Mouse (Mus musculus) liver, embryonic 12.5 days (tissue): ENCODE measurements around the gene Ccm2l. TPM values are rescaled to one million over a fixed set of nuclear protein-coding genes. Genes with fewer than 3 reads are reported as not detected.

Source experiments
- ATAC-seq: fragments of 200-750 bp; cut with Nextera tagmentation; 2 replicates; pipeline ENCODE4 v1.8.0; 2017; ENCODE audit warnings: moderate number of reproducible peaks, mild to moderate bottlenecking, moderate library complexity
- H3K27ac ChIP-seq: fragments of 300-500 bp; sonication (generic); 2 replicates; pipeline ENCODE4 v1.5.1; 2016; ENCODE audit warnings: mild to moderate bottlenecking
- H3K27me3 ChIP-seq: fragments of 300-500 bp; sonication (generic); replicated peaks from 2 replicates; pipeline ENCODE4 v1.6.1; 2016; ENCODE audit warnings: mild to moderate bottlenecking, moderate library complexity
- H3K36me3 ChIP-seq: fragments of 300-500 bp; sonication (generic); 2 replicates; pipeline ENCODE4 v1.6.1; 2016; ENCODE audit warnings: mild to moderate bottlenecking, moderate library complexity
- H3K4me1 ChIP-seq: fragments of 300-500 bp; sonication (generic); 2 replicates; pipeline ENCODE4 v1.6.1; 2016
- H3K4me2 ChIP-seq: fragments of 300-500 bp; sonication (generic); 2 replicates; pipeline ENCODE4 v1.6.1; 2016; ENCODE audit warnings: mild to moderate bottlenecking, moderate library complexity
- H3K4me3 ChIP-seq: fragments of 300-500 bp; sonication (generic); 2 replicates; pipeline ENCODE4 v1.5.1; 2016; ENCODE audit warnings: mild to moderate bottlenecking, moderate library complexity
- H3K9ac ChIP-seq: fragments of 300-500 bp; sonication (generic); 2 replicates; pipeline ENCODE4 v1.6.1; 2016; ENCODE audit warnings: mild to moderate bottlenecking, moderate library complexity
- H3K9me3 ChIP-seq: fragments of 300-500 bp; sonication (generic); replicated peaks from 2 replicates; pipeline ENCODE4 v1.6.1; 2016; ENCODE audit warnings: mild to moderate bottlenecking, moderate library complexity
- WGBS: fragments of 180-500 bp; shearing (Covaris S2); methylation state at CpG from one replicate; pipeline ENCODE4 v1.1.7; 2016; ENCODE audit not compliant: insufficient replicate concordance; 5-methylcytosine and 5-hydroxymethylcytosine counted together
- polyA plus RNA-seq: library from polyadenylated mRNA; unstranded; fragments of >200 nt; fragmentation: Nextera tagmentation; extraction: Ambion mirVana; gene quantifications from 2 replicates; pipeline ENCODE4 v1.2.1, GENCODE M21; 2016

Gene Ccm2l
- polyA plus RNA-seq, 1 experiment from 2014 or later = 2.6 TPM

DNA sequence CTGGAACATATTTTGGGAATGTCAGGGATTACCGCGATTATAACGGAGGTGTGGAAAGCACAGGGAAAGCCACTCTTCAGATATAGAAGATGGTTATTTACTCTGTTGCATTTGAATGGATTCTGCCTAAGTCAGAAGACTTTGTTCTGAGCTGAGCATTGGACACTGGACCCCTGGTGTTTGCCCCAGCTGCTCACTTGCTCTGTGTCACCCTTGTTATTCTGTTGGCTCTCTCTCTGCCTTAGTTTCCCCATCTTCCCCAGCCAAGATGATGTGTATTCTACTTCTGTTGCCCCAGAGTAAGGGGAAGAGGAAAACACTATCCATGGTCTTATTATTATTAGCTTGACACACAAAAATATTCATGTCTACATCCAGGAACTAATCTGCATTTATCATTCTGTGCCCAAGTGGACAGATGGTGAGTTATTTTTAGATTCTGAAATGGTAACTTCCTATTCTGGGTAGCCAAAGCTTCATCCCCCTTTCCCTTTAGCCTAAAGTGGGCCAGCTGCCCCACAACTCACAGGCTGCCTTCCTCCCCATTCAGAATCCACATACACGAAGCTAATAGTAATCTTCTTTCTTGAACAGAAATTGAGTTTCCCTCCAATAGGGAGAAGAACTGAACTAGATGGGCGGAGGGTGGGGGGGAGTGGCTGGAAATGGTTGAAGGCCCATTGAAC is 32.1 kb upstream of the Ccm2l start:
- Histone ChIP-seq H3K36me3 (no peaks in the 10 kb centered on the region), H3K27ac (no peak overlapping the region), H3K4me3 (no peak overlapping the region), H3K9me3 (no peaks in the 10 kb centered on the region), H3K4me2 (no peak overlapping the region), H3K27me3 (peaks cover 92% of the 10 kb centered on the region), H3K9ac (no peak overlapping the region), H3K4me1 (peaks cover 8% of the 10 kb centered on the region)
- WGBS = 51% methylated on average over 5 of the region's 5 CpGs
- ATAC-seq = no peak

DNA sequence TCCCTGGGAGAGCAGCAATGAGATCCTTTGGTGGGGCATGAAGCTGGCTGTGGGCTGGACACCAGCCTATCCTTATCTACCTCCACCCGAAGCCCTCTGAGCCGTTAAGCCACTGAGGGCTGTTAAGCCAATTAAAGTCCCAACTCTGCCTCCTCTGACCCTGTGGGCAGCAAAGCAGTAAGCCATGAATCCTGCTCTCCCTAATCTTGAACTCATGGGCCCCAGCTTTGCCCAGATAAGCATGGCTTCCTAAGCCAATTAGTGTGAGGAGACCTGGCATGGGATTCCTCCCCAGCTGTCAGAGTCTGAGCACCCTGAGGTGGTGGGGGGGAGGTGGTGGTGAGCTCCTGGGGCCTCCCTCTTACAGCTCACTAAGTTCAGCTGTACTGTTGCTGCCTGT is 29.1 kb upstream of the Ccm2l start:
- Histone ChIP-seq H3K4me1 (peaks cover 5% of the 10 kb centered on the region), H3K36me3 (no peaks in the 10 kb centered on the region), H3K9ac (no peak overlapping the region), H3K27me3 (peaks cover 69% of the 10 kb centered on the region), H3K27ac (no peak overlapping the region), H3K9me3 (no peaks in the 10 kb centered on the region), H3K4me2 (no peak overlapping the region), H3K4me3 (no peak overlapping the region)
- WGBS = 3% methylated on average over 2 of the region's 2 CpGs
- ATAC-seq = no peak

DNA sequence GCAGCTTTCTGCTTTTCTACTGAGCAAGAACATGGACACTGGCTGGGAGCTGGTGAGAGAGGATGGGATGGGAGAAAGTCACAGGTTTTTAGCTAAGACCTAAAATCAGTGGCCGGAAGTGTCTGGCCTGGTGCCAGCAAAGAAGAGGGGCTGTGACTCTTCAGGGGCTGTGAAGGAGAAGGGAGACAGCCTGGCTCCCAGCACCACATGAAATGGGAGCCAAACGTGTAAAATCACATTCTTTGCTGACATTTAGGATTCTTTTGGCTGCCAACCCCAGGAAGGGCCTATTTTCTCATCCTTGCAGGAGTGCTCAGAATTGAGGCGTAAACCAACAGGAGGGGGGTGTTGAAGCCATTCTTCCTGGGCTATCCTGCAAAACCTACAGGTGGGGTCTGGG is 21.9 kb upstream of the Ccm2l start:
- Histone ChIP-seq H3K36me3 (no peaks in the 10 kb centered on the region), H3K4me1 (no peaks in the 10 kb centered on the region), H3K27ac (no peak overlapping the region), H3K4me3 (no peak overlapping the region), H3K9me3 (no peaks in the 10 kb centered on the region), H3K27me3 (peaks cover 9% of the 10 kb centered on the region; the same call in 1 of the 2 replicates), H3K4me2 (no peak overlapping the region), H3K9ac (no peak overlapping the region)
- ATAC-seq = no peak
- WGBS = 50% methylated on average over 3 of the region's 3 CpGs

DNA sequence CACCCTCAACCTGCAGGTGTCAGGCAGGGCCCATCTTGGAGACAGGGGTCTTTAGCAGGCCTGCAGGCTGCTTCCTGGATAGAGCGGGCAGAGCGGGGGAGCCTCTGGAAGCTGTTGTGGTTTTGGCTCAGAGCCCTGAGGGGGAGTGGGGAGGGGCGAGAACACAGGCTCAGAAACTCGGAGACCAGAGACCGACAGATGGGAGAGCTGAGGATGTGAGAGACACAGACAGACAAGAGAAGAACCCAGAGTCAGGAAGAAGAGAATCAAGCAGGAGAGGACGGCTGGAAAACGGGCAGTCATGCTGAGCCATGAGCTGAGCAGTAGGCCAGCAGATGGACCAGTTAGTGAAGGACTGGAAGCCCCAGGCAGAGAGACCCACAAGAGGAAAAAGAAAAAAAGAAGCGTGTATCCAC is 19.9 kb upstream of the Ccm2l start:
- H3K27ac ChIP-seq = no peak overlapping the region
- no peaks in the 10 kb centered on the region for H3K4me1 ChIP-seq
- no peaks in the 10 kb centered on the region for H3K9me3 ChIP-seq
- WGBS = 10% methylated on average over 8 of the region's 8 CpGs
- H3K9ac ChIP-seq = no peak overlapping the region
- H3K4me2 ChIP-seq = no peak overlapping the region
- no peaks in the 10 kb centered on the region for H3K36me3 ChIP-seq
- H3K4me3 ChIP-seq = no peak overlapping the region
- ATAC-seq = no peak
- peaks cover 14% of the 10 kb centered on the region; the same call in 1 of the 2 replicates for H3K27me3 ChIP-seq

DNA sequence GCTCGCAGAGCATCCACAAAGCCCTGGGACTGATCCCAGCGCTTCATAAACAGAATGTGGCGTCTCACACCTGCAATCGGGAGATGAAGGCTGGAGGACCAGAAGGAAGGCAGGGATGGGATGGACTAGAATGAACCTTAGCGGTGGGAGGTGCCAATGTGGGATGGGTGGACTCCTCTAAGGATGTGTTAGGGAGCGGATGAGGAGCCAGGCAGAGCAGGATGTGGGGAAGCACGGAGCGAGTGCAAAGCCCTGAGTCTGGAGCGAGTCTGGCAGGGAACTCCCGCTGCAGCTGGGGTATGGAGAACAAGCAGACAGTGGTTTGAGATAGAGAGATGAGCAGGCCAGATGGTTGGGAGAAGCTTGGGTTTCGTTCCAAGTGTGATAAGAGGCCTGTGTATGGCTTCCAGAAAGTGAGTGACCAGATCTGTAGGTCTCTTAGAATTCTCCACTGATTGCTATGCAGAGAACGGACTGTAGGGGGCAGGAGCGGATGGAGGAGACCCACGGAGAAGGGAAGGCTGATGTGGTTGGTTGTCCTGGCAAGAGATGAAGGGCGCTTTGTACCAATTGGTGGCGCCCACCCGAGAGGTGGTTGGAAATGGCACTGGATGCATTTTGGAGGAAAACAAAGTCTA is 17.8 kb upstream of the Ccm2l start:
- Histone ChIP-seq H3K27me3 (peaks cover 34% of the 10 kb centered on the region), H3K9ac (no peak overlapping the region), H3K9me3 (no peaks in the 10 kb centered on the region), H3K4me1 (no peaks in the 10 kb centered on the region), H3K36me3 (no peaks in the 10 kb centered on the region), H3K27ac (no peak overlapping the region), H3K4me2 (no peak overlapping the region), H3K4me3 (no peak overlapping the region)
- no peak for ATAC-seq
- WGBS = 34% methylated on average over 17 of the region's 17 CpGs

DNA sequence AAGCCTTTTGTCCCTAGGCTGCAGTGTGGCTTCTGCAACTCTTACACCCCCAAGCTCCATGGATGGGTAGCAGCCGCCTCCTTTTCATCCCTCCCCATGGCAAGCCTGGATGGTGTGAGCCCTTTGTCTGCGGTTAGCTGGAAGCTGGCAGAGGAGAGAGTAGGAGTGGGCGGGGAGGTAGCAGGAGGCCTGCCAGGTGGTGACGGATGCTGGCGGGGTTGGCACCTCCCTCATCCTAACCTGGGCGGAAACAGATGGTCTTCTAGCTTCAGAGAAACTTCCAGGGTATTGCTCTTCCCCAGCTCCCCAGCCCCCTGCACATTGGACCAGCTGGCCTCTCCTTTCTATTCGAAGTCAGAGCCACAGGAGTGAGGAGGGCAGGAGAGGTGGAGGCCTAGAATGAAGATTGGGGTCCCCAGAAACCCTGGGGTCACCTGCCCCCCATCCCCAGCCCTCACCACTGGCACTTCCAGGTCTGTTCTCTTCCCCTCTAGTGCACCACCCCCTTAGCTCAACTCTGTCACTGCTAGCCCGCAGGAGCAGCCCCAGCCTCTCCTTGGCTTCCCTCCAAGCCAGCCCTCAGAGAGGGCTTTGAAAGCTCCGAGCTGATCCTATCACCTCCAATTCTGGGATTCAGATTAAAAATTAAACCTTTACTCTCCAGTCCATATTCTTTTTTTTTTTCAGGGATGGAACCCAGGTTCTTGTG is 16.3 kb upstream of the Ccm2l start:
- Histone ChIP-seq H3K4me3 (no peak overlapping the region), H3K36me3 (no peaks in the 10 kb centered on the region), H3K4me1 (no peaks in the 10 kb centered on the region), H3K9ac (no peak overlapping the region), H3K27ac (no peak overlapping the region), H3K9me3 (no peaks in the 10 kb centered on the region), H3K27me3 (peaks cover 44% of the 10 kb centered on the region), H3K4me2 (no peak overlapping the region)
- no peak for ATAC-seq
- 49% methylated on average over 9 of the region's 9 CpGs for WGBS

DNA sequence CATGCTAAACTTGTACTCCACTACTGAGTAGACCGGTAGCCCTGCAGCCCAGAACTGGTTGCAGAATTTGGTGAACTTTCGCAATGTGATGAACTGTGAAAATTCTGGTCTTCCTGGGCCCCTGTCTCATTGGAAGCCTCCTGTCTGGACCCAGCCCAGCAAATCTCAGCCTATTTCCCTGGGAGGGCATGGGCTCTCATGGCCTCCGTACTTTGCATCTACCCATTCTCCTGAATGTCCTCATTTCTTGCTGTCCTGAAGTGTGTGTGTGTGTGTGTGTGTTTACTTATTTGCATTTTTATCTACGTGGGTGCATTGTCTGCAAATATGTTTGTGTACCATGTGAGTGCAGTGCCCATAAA is 15.8 kb upstream of the Ccm2l start:
- H3K4me2 ChIP-seq = no peak overlapping the region
- peaks cover 48% of the 10 kb centered on the region for H3K27me3 ChIP-seq
- ATAC-seq = no peak
- H3K9ac ChIP-seq = no peak overlapping the region
- H3K9me3 ChIP-seq = no peaks in the 10 kb centered on the region
- no peak overlapping the region for H3K4me3 ChIP-seq
- H3K27ac ChIP-seq = no peak overlapping the region
- 62% methylated on average over 4 of the region's 4 CpGs for WGBS
- no peaks in the 10 kb centered on the region for H3K4me1 ChIP-seq
- H3K36me3 ChIP-seq = no peaks in the 10 kb centered on the region

DNA sequence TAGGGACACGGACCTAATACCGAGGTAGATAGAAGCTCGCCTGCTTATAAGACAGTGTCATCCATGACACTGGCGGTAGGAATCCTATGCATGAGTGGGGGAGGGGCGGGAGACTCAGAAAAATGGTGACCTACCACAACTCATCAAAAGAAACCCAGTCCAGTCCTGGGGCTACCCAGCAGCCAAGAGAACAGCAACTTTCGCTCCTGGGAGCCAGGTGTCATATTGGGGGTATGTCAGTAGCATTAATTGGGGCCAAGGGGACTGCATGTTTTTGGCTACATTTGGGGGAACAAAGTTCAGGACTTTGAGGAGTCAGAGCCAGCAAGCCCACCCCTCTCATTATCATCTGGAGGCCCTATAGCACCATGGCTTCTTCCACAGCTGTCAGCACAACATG is 14.7 kb upstream of the Ccm2l start:
- no peaks in the 10 kb centered on the region for H3K4me1 ChIP-seq
- no peak overlapping the region for H3K4me3 ChIP-seq
- no peak overlapping the region for H3K27ac ChIP-seq
- H3K4me2 ChIP-seq = no peak overlapping the region
- no peaks in the 10 kb centered on the region for H3K9me3 ChIP-seq
- ATAC-seq = no peak
- 58% methylated on average over 6 of the region's 6 CpGs for WGBS
- H3K27me3 ChIP-seq = peaks cover 52% of the 10 kb centered on the region
- no peak overlapping the region for H3K9ac ChIP-seq
- H3K36me3 ChIP-seq = no peaks in the 10 kb centered on the region

DNA sequence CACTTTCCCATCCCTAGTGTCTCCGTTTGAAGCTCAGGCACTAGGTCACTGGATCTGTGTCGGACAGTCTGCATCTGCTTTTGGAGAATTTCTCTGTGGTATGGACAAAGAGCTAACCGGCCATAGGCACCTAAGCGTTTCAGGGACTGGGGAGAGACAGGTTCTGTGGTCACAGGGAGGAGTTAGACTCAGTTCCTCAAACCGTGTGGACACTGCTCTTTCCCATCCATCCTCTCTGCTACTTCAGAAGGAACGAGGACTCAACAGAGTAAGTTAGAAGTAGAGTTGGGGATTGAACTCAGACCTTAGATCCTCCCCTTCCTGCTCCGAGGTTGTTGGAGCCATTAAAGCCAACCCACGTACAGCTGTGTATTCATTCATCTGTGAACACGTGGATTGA is 14.2 kb upstream of the Ccm2l start:
- no peak overlapping the region for H3K4me2 ChIP-seq
- peaks cover 52% of the 10 kb centered on the region for H3K27me3 ChIP-seq
- no peak overlapping the region for H3K4me3 ChIP-seq
- no peaks in the 10 kb centered on the region for H3K9me3 ChIP-seq
- H3K27ac ChIP-seq = no peak overlapping the region
- no peaks in the 10 kb centered on the region for H3K4me1 ChIP-seq
- 38% methylated on average over 9 of the region's 9 CpGs for WGBS
- no peak for ATAC-seq
- H3K36me3 ChIP-seq = no peaks in the 10 kb centered on the region
- H3K9ac ChIP-seq = no peak overlapping the region

DNA sequence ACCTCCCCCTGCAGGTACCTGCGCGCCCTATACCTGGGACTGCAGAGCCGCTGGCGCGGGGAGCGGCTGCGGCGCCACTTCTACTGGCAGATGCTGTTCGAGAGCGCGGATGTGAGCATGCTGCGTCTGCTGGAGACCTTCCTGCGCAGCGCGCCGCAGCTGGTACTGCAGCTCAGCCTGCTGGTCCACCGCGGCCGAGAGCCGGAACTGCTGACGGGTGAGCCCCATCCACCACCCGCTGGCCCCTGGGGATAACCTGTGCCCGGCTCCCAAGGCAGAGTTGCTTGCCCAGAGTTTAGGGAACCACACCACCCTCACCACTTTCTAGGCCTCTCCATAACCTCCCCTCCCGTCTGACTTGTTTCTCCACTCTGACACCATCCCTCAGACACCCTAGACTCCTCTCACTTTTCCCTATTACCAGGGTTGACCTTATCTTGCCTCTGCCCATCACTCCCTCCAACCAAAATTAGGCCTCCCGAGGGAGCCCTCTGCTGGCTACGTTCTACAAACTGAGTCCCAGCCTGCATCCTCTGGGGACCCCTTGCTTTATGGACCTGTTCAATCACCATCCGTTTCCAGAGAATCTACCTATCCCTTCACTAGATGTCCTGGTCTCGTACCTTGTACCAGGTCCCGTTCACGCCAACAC is 12.9 kb upstream of the Ccm2l start:
- Histone ChIP-seq H3K4me2 (no peak overlapping the region), H3K4me3 (no peak overlapping the region), H3K27ac (no peak overlapping the region), H3K9ac (no peak overlapping the region), H3K27me3 (peaks cover 52% of the 10 kb centered on the region), H3K9me3 (no peaks in the 10 kb centered on the region), H3K36me3 (no peaks in the 10 kb centered on the region), H3K4me1 (no peaks in the 10 kb centered on the region)
- no peak for ATAC-seq
- WGBS = 9% methylated on average over 30 of the region's 30 CpGs

DNA sequence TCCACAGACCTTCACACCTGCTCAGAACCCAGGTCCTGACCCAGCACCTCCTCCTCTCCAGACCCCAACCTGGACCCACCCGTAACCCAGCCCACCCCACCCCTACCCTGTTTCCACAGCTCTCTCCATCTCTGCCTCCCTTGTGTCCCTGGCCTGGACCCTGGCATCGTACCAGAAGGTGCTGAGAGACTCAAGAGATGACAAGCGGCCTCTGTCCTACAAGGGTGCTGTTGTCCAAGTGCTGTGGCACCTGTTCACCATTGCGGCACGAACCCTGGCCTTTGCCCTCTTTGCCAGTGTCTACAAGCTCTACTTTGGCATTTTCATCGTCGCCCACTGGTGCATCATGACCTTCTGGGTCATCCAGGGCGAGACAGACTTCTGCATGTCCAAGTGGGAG is 11.9 kb upstream of the Ccm2l start:
- Histone ChIP-seq H3K27me3 (peaks cover 52% of the 10 kb centered on the region), H3K27ac (no peak overlapping the region), H3K9me3 (no peaks in the 10 kb centered on the region), H3K4me1 (no peaks in the 10 kb centered on the region), H3K4me2 (no peak overlapping the region), H3K9ac (no peak overlapping the region), H3K4me3 (no peak overlapping the region), H3K36me3 (no peaks in the 10 kb centered on the region)
- WGBS = 70% methylated on average over 8 of the region's 8 CpGs
- no peak for ATAC-seq

DNA sequence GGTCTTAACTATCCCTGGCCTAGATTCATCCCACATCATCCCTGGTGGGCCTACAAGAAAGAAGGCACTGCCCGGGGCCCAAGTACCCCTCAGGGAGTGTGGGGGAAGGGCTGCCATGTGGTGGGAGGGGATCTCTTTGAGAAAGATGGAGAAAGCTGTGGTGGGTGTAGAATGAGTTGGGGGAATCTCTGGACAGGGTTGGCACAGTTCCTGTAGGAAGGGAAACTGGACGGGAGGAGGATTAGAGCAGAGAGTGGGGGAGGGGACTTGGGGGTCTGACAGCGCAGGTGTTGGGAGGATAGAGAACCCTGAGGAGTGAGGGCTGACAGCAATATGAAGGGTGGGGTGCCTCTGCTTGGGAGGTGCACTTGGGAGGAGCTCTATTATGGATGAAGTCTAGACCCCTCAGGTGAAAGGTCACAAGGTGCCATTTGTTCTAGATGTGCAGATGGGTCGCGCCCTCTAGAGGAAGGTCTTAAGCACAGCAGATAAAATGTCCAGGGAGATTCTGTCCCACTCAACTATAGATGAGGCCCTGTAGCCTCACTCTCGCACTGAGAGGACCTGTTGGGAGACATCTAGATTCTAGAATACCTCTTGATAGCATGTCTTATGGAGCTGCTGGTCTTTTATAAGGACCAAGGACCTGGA is 10.4 kb upstream of the Ccm2l start:
- H3K4me3 ChIP-seq = no peak overlapping the region
- peaks cover 50% of the 10 kb centered on the region for H3K27me3 ChIP-seq
- H3K9me3 ChIP-seq = no peaks in the 10 kb centered on the region
- H3K36me3 ChIP-seq = no peaks in the 10 kb centered on the region
- no peak overlapping the region for H3K4me2 ChIP-seq
- no peak overlapping the region for H3K27ac ChIP-seq
- no peaks in the 10 kb centered on the region for H3K4me1 ChIP-seq
- ATAC-seq = no peak
- H3K9ac ChIP-seq = no peak overlapping the region
- WGBS = 44% methylated on average over 6 of the region's 6 CpGs
